Mouse (Mus musculus) skeletal muscle tissue, adult 2 months (tissue): ENCODE results near the gene Inhbb.

Experiments
- DNase-seq: peaks from one replicate; pipeline ENCODE4 v3.0.0-alpha.2; 2012; ENCODE audit warnings: low read depth, low spot score

Gene Inhbb

DNA sequence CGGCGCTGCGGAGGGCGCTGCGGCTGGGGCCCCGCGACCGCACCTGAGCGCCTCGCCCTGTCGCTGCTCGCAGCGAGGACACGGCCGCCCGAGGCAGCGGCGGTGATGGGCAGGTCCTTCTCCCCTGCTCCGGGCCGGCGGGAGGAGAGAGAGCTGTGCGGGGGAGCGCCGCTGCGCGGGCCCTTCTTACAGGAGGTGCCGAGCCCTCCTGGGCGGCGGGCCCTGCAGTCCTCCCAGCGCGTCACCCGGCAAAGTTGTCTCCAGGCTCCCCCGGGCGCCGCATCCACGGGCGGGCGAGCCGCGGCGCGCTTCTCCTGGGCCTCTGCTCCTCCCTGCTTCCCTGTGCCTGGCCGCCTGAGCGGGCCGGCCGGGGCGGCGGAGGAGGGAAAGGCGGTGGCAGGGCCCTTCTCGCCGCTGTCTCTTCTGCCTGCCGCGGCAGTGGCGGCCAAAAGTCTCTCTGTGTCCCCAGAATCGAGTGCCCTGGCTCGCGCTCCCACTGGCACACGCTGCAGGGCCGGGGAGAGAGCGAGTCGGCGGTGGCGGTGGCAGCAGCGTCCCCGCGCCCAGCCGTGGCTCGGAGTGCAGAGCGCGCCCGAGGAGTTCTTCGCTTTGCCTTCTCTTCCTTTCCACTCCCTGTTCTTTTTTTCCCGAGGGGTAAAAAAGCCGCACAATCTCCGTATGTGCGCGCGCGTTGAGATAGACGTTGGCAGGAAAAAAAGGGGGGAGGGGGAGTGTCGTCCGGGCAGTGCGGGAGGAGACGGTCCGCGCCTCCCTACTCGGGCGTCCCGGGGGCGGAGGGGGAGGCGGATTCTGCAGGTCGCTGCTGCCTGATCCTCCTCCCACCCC, at the start of gene Inhbb:
Gene Inhbb (minus strand): TSS at position 673 of the 846 bp plus-strand sequence.
- DNase-seq, result no peak

- no peak for DNase-seq
Observed at GRCm38 (mm10) chr1:119463386-119463785, 41.3 kb upstream of the Inhbb start.

DNA sequence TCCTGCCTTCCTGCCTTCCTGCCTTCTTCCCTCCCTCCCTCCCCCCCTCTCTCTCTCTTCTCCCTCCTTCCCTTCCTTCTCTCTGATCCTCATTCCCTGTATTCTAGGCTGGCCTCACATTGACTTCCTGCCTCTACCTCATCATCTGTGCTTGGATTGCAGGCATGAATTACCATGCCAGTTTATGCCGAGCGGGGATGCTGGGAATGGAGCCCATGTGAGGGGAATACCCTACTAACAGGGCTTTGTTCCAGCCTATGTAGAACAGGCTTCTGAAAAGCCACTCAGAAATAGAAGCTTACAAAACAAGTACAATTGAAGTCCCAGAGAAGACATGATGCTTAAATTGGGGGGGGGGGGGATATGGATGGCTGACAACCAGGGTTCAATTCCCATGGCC, 38.0 kb upstream of the Inhbb start:
- no peak for DNase-seq

DNA sequence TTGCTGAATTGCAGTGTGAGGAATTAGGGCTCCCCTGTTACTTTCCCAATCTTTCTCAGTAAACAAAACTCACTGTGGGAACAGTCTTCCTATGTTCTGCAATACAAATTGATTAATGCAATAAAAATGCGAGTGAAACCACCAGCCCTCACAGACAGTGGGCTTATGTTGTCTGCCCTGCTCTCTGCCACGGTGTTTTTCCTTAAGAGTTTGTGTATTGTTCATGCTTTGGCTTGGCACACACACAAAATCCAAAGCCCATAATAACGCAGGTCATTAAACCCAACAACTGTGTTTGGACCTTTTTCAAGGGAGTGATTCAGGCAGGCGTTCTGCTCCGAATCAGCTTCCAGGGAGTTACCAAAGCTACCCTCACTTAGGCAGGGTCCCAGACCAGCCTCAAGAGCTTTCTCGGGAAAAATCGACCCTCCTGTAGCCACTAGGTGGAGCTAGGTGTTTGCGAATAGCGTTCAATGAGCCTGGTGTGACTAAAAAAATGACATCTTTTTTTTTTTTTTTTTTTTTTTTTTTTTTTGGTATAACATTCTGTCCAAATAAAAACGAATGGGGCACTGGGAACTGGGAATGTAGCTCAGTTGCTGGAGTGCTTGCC, 36.1 kb upstream of the Inhbb start:
- DNase-seq, result peak; percentile 28

DNA sequence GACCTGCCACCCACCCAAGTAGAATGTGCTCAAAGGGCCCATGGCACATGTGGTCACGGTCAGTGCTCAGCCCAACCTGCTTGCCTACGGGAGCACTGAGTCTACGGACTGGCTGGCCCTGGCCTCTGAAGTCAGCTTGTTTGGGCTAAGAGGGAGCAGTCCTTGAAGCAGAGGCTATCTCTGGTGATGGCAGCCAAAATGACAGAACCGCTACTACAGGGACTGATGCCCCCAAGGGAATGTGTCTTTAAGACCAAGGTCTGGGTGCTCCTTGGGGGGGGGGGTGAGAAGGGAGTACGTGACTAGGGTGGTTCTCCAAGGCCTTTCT, 35.4 kb upstream of the Inhbb start:
- no peak for DNase-seq

GRCm38 (mm10) chr1:119456671-119457527, 34.9 kb upstream of the Inhbb start:
- DNase-seq, result no peak

DNA sequence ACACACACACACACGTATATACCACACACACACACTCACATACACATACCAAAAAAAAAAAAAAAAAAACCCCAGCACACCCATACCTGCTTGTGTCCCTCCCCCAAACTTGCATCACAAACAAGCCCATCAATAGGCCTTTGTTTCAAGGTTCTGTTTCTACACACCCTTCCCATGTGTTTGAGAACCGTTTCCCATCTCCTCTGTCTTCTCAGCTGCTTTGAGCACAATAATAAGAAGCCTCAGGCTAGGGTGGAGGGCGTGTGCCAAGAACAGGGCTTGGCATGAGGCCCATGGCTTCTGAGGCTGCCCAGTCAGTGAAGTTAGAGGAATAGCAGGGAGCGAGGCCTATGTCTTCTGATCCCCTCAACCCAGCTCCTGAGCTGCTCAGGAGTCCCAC, 31.7 kb upstream of the Inhbb start:
- DNase-seq, result peak; percentile 35

GRCm38 (mm10) chr1:119451417-119451816, 29.4 kb upstream of the Inhbb start:
- no peak for DNase-seq

DNA sequence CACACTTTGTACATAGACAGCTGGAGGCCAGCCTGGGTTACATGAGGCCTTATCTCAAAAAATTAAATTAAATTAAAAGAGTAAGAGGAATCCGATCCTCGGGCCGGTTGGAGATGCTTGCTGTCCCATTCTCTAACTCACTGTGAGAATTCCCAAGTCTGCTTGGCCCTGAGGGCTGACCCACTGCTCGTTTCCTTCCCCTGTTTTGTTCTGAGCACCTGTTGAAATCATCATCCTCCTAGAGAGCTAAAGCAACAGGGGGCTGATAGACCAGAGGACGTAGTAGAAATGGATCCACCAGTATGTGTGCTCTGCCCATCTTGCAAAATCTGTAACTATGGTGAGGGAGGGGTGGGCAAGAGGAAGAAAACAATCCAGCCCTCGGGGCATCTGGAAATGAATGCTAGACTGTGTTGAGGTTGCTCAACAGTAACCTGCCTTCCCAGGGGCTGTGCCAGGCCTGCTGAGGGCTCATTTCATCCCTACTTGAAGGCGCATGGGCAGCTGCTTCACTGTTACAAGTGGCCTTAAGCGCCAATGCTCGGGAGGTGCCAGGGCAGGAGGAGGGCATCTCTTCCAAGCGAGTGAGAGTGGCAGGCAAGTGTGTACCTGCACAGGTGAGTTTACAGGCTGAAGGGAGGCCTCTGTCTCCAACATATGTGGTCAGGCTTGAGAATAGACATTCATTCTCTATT, 28.8 kb upstream of the Inhbb start:
- no peak for DNase-seq

DNA sequence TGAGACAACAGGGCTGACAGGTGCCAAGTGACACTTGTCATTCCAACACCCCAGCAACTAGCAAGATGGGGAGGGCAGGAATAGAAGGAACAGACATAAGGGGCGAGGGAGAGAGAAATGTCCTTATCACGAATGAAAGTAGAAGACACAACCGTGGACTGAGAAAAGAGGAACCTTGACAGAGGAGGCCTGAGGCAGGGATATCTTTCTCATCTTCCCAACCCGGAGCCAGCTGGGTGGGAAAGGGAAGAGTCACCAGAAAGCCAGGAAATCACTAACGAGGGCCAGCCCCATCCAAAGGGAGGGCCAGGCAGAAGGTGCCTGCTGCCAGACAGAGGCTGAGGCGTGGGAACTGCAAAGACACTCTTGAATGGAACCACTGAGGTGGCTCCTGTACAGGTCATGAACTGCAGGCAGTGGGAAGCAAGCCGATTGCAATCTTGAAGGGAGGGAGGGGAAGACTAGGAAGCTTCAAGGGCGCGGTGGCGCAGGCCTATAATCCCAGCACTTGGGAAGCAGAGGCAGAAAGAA, 24.8 kb upstream of the Inhbb start:
- DNase-seq, result no peak

DNA sequence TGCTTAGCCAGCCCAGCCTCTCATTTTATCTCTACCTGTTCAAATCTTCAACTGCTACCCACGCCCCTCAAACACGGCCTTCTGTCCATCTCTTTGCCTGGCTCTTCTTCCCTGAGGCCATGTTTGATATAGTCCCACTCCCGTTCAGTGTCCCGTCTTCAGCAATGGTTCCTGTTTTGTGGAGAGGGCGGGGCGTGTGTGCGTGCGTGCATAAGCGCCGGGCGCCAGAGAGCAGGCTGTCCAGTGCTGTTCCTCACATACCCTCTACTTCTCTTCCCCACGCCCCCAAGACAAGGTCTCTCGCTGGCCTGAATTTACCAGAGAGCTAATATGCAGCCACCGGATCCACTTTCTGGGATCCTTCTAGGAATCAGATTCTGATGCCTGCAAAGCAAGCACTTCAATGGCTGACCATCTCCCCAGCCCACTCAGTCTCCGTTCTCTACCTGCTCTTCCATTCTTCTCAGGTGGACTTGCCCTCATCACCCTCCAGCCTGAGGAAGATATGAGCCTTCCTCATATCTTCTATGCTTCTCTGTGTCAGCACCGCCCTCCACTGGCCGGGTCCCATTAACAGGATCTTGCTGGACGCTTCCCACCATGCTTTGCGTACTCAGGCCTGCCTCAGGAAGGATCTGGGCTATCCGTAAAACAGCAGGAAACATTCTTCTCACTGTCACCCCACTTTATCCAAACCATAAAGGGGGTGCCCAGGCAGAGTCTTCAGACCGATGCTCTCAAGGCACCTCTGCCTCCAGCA, 21.7 kb upstream of the Inhbb start:
- DNase-seq, result no peak

DNA sequence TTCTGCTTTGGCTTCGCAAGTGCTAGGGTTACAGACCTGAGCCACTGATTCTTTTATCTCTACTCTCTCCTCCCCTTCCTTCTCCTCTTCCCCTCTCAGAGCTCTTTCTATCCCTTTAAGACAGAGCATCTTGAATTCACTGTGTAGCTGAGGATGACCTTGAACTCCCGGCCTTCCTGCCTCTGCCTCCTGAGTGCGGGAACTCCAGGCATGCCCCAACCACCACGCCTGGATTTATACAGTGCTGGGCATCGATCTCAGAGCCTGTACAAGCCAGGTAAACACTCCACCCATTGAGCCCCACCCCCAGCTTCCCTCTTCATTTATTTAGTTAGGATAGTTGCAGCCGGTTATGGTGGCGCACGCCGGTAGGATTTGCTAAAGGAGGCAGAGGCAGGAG, 20.9 kb upstream of the Inhbb start:
- no peak for DNase-seq

DNA sequence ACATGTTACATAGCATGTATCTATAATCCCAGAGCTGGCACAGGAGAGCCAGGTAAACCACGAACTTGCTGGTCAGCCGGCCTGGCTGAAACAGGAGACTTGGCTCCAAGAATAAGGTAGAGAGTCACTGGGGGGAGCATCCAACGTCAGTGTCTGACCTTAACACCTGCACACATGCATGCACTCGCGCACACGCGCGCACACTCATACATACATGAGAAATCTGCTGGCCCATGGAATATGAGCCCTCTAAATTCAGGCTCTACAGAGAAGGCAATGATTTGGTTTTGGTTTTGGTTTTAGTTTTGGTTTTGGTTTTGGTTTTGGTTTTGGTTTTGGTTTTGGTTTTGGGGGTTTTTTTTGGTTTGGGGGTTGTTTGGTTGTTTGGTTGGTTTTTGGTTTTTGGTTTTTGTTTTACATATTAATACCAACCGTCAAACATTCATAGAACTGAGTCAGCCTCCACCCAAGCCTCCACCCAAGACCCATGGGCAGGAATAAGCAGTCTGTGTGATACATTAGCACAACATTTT, 16.1 kb upstream of the Inhbb start:
- DNase-seq, result no peak

GRCm38 (mm10) chr1:119437401-119437800, 15.4 kb upstream of the Inhbb start:
- DNase-seq, result no peak

DNA sequence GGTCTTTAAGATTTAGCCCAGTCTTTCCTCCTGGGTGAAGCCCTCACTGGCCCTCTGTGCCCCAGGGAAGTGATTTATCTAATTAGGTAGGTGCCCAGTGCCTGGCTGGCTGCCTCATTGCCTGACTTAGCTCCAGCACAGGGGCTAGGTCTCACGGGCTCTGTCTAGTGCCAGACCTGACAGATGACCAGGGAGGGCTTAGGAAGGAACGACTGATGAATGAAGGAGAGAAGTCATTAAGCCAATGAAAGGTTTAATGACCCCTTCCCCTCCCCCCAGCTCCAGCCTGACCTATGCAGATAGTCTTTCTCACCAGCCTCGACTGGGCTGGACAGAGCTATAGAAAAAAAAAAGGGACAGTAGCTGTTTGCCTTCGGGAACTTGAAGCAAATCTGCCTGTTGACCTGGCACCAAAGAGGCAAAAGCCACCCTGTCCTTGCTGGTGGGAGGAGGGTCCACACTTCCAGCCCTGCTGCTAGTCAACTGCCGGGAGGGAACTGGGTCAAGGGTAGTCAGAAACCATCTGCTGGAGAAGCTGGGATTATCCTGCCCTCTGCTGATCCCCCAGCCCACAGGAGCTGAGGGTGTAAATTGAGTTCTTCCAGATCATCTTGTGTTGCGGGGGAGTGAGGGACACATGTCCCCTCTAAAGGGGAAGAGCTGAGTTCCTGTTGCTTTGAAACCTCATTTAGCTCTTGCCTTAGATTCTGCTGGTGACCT, 2.3 kb upstream of the Inhbb start:
- no peak for DNase-seq

DNA sequence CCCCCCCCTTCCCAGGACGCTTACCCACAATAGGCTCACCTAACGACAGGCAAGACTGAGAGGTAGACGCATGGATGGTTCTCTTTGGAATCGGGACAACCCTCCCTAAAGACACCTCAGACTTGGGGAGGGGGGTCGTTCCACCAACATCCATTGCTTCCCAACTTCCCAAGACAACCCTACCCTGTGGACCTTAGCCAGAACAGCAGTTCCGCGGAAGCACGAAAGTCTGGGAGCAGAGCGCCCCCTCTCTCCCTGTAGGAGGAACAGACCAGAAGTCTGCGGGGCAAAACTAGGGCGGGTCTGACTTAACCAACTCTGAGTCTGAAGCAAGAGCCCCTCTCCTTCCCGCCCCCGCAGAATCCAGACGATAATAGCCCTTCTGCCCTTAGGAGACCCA, 1.5 kb upstream of the Inhbb start:
- DNase-seq, result peak; percentile 16

GRCm38 (mm10) chr1:119422460-119423015, 490 bp upstream of the Inhbb start:
- no peak for DNase-seq

DNA sequence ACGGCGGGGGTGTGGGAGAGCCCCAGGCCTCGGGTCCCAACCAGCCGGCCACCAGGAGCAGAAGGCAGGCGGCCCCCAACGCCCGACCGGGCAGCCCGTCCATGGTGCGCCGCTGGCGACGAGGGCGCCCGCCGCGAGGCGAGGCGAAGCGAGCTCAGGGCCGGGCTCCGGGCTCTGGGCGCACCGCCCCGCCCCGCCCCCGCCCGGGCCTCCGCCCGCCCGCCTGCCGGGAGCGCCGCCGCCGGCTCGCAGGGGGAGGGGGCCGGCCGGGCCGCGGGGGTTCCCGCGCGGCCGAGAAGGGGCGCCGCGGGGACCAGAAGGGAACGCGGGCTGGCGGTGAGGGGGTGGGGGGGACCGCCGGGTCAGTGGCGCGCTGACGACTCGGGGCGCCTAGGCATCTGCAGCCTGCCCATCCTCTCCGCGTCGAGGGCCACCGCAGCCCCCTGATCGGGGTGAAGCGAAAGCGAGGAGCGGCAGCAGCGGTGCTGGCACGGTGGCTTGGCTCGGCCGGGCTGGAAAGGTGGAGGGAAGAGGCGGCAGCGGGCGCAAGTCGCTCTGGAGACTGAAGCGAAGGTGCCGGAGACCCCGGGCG, 968 bp downstream of the Inhbb start:
- DNase-seq, result no peak
